Comparison of ENCODE assay signal across 8 mouse cellular contexts in the genomic region with DNA sequence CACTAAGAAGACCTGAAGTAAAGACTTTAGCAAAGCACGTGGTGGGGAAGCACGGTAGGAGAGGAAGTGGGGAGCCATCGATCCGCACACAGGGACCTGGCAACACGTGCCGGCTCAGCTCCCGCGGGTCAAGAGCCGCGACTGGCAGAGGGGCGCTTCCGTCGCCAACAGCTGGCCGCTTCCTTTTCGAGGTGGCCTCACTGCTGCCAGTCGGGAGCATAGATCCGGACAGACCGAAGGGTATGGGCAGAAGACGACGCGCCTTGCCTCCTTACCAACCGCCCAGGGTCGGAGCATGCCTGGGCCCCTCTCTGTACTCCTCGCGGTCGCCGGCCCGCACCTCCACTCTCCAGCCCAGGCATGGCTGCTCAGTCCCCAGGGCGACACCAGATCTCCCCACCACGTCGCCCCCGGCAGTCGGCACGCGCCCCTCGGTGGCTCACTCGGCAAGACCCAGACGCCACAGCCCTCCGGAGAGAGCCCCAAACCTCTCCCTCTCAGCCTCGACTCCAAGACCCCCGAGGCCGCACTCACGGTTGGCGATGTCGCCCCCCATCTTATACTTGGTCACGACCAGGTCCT. TPM values are rescaled to one million over a fixed set of nuclear protein-coding genes. Genes with fewer than 3 reads are reported as not detected.
DNase-seq lines count a peak whose midpoint lies in the region; ATAC-seq and TF ChIP-seq lines count a peak whose summit lies in the region.

No protein-coding gene starts in this region.

- peak; percentile 53; the same call in 1 of the 2 replicates for ATAC-seq in neural tube, embryonic 11.5 days (ENCODE audit: insufficient read depth, low FRiP score, low TSS enrichment)
- peak; percentile 56 for ATAC-seq in granulocyte monocyte progenitor cell, adult 5-6 weeks (replicated peaks; ENCODE audit: poor library complexity, severe bottlenecking)
- peak; percentile 26 for ATAC-seq in megakaryocyte-erythroid progenitor cell, adult 5-6 weeks (replicated peaks; ENCODE audit: low FRiP score, low TSS enrichment, poor library complexity, severe bottlenecking)
- ATAC-seq in stomach, postnatal 0 days (ENCODE audit: low FRiP score, low TSS enrichment): peak; percentile 17

- H3K4me3 ChIP-seq in neural tube, embryonic 11.5 days (ENCODE audit: low read depth, low read length): peak overlapping the region; percentile 89
- peak overlapping the region; percentile 96 for H3K4me3 ChIP-seq in bone marrow, adult 2 months (replicated peaks; ENCODE audit: control insufficient read depth, low read depth, low read length)
- H3K4me3 ChIP-seq in stomach, postnatal 0 days (ENCODE audit: low read depth, low read length): peak overlapping the region; percentile 82

- H3K27ac ChIP-seq in neural tube, embryonic 11.5 days (ENCODE audit: low read depth, low read length): peak overlapping the region; percentile 83
- peak overlapping the region; percentile 91 for H3K27ac ChIP-seq in bone marrow, adult 2 months (ENCODE audit: control insufficient read depth, insufficient read depth, low read depth, low read length, poor library complexity)
- peak overlapping the region; percentile 93 for H3K27ac ChIP-seq in stomach, postnatal 0 days (replicated peaks)

- TF ChIP-seq CTCF in bone marrow, adult 2 months (IDR thresholded peaks at IDR 0.05; ENCODE audit: control insufficient read depth, insufficient read depth, low read length): no peak
- 0 out of 2 replicates have a peak, but pooled peaks have one; percentile 17 for TF ChIP-seq CTCF in stomach, postnatal 0 days (IDR thresholded peaks at IDR 0.05; ENCODE audit: low read depth)

- H3K4me1 ChIP-seq in neural tube, embryonic 11.5 days (ENCODE audit: control insufficient read depth, insufficient read depth, low read length): peaks cover 8% of the 10 kb centered on the region; the same call in 1 of the 2 replicates
- H3K4me1 ChIP-seq in bone marrow, adult 2 months (ENCODE audit: control insufficient read depth, insufficient read depth, low read length): no peaks in the 10 kb centered on the region; the same call in 1 of the 2 replicates
- H3K4me1 ChIP-seq in stomach, postnatal 0 days (replicated peaks; ENCODE audit: control insufficient read depth, insufficient read depth): no peaks in the 10 kb centered on the region

- H3K4me2 ChIP-seq in neural tube, embryonic 11.5 days (ENCODE audit: low read depth): peak overlapping the region; percentile 92
- H3K4me2 ChIP-seq in stomach, postnatal 0 days (replicated peaks; ENCODE audit: low read depth): peak overlapping the region; percentile 81

- no peaks in the 10 kb centered on the region for H3K9me3 ChIP-seq in neural tube, embryonic 11.5 days (ENCODE audit: control insufficient read depth, low read length)
- no peaks in the 10 kb centered on the region for H3K9me3 ChIP-seq in stomach, postnatal 0 days (ENCODE audit: control insufficient read depth, low read length)

- no peak for TF ChIP-seq EP300 in stomach, postnatal 0 days (optimal IDR thresholded peaks at IDR 0.05)

- H3K9ac ChIP-seq in neural tube, embryonic 11.5 days (ENCODE audit: low read length): peak overlapping the region; percentile 94
- H3K9ac ChIP-seq in stomach, postnatal 0 days (ENCODE audit: low read length): peak overlapping the region; percentile 91

- H3K36me3 ChIP-seq in neural tube, embryonic 11.5 days (ENCODE audit: control insufficient read depth, insufficient read depth, low read length): peaks cover 10% of the 10 kb centered on the region
- peaks cover 13% of the 10 kb centered on the region for H3K36me3 ChIP-seq in stomach, postnatal 0 days (ENCODE audit: control insufficient read depth, insufficient read depth, low read length)

- H3K27me3 ChIP-seq in neural tube, embryonic 11.5 days (ENCODE audit: control insufficient read depth, insufficient read depth, low read length): no peaks in the 10 kb centered on the region
- H3K27me3 ChIP-seq in stomach, postnatal 0 days (ENCODE audit: control insufficient read depth, insufficient read depth, low read length): no peaks in the 10 kb centered on the region

- WGBS in neural tube, embryonic 11.5 days: under 1% methylated on average over 46 of the region's 46 CpGs
- whole genome bisulfite sequencing in bone marrow, adult 2 months: under 1% methylated on average over 46 of the region's 46 CpGs
- under 1% methylated on average over 45 of the region's 46 CpGs for WGBS in stomach, postnatal 0 days

- peak; percentile 33 for DNase-seq in neural tube, embryonic 11.5 days (ENCODE audit: low spot score)
- DNase-seq in neural tube, embryonic 10.5 days (ENCODE audit: extremely low spot score, low spot score): no peak
- DNase-seq in kidney, postnatal 14 days: peak; percentile 39
- DNase-seq in stomach, postnatal 0 days (ENCODE audit: low spot score): peak; percentile 67
- DNase-seq in layer of hippocampus, postnatal 14 days (ENCODE audit: low spot score in 2 of 2): no peak

- TF ChIP-seq POLR2A in bone marrow, adult 2 months (IDR thresholded peaks at IDR 0.05; ENCODE audit: borderline replicate concordance, control insufficient read depth, low read depth, low read length): peak; percentile 51; the same call in 1 of the 2 replicates

RNA-seq across cellular contexts. Expression of a gene that starts 0.5 kb away (rescaled TPM):
- 245 and 251 TPM in 2 replicates for polyA plus RNA-seq in neural tube, embryonic 11.5 days (2014; fragmentation: Nextera tagmentation; extraction: Ambion mirVana)
- 80.3 and 116 TPM in 2 replicates for polyA plus RNA-seq in bone marrow, adult 2 months (2011; ENCODE audit: insufficient read depth, insufficient read length, low replicate concordance, missing spikeins)
- total RNA-seq in granulocyte monocyte progenitor cell, adult 5-6 weeks (2014; fragmentation: Nextera tagmentation): 404 and 410 TPM in 2 replicates
- 414 and 442 TPM in 2 replicates for total RNA-seq in granulocyte monocyte progenitor cell, adult 5-6 weeks (2017)
- 419 and 446 TPM in 2 replicates for total RNA-seq in megakaryocyte-erythroid progenitor cell, adult 5-6 weeks (2014; fragmentation: Nextera tagmentation)
- total RNA-seq in megakaryocyte-erythroid progenitor cell, adult 5-6 weeks (2017): 426 and 489 TPM in 2 replicates
- 131 and 135 TPM in 2 replicates for polyA plus RNA-seq in stomach, postnatal 0 days (2015; fragmentation: Nextera tagmentation; extraction: Ambion mirVana)
- 10 to 100 TPM; 72.9 to 74.1 TPM for total RNA-seq in layer of hippocampus, postnatal 14 days (2021)

RNA-seq across cellular contexts. Expression of a gene that starts 16.2 kb away (rescaled TPM):
- 3,132 and 3,213 TPM in 2 replicates for polyA plus RNA-seq in neural tube, embryonic 11.5 days (2014; fragmentation: Nextera tagmentation; extraction: Ambion mirVana)
- 2,208 and 2,695 TPM in 2 replicates for polyA plus RNA-seq in bone marrow, adult 2 months (2011; ENCODE audit: insufficient read depth, insufficient read length, low replicate concordance, missing spikeins)
- total RNA-seq in granulocyte monocyte progenitor cell, adult 5-6 weeks (2014; fragmentation: Nextera tagmentation): 6,066 and 6,315 TPM in 2 replicates
- 3,608 and 4,444 TPM in 2 replicates for total RNA-seq in granulocyte monocyte progenitor cell, adult 5-6 weeks (2017)
- 7,210 and 7,602 TPM in 2 replicates for total RNA-seq in megakaryocyte-erythroid progenitor cell, adult 5-6 weeks (2014; fragmentation: Nextera tagmentation)
- total RNA-seq in megakaryocyte-erythroid progenitor cell, adult 5-6 weeks (2017): 3,211 and 3,934 TPM in 2 replicates
- 3,550 and 3,693 TPM in 2 replicates for polyA plus RNA-seq in stomach, postnatal 0 days (2015; fragmentation: Nextera tagmentation; extraction: Ambion mirVana)
- total RNA-seq in layer of hippocampus, postnatal 14 days (2021): 1,000 to 10,000 TPM; 1,911 to 2,072 TPM

RNA-seq across cellular contexts. Expression of a gene that starts 17.7 kb away (rescaled TPM):
- 16.6 and 18.3 TPM in 2 replicates for polyA plus RNA-seq in neural tube, embryonic 11.5 days (2014; fragmentation: Nextera tagmentation; extraction: Ambion mirVana)
- polyA plus RNA-seq in bone marrow, adult 2 months (2011; ENCODE audit: insufficient read depth, insufficient read length, low replicate concordance, missing spikeins): 7.0 and 9.8 TPM in 2 replicates
- 8.8 and 9.7 TPM in 2 replicates for total RNA-seq in granulocyte monocyte progenitor cell, adult 5-6 weeks (2014; fragmentation: Nextera tagmentation)
- 12.5 and 13.6 TPM in 2 replicates for total RNA-seq in granulocyte monocyte progenitor cell, adult 5-6 weeks (2017)
- 5.6 and 6.7 TPM in 2 replicates for total RNA-seq in megakaryocyte-erythroid progenitor cell, adult 5-6 weeks (2014; fragmentation: Nextera tagmentation)
- total RNA-seq in megakaryocyte-erythroid progenitor cell, adult 5-6 weeks (2017): 8.3 and 10.2 TPM in 2 replicates
- 7.8 and 8.5 TPM in 2 replicates for polyA plus RNA-seq in stomach, postnatal 0 days (2015; fragmentation: Nextera tagmentation; extraction: Ambion mirVana)
- total RNA-seq in layer of hippocampus, postnatal 14 days (2021): 10 to 100 TPM in 1 of 2 experiments, 1 to 10 TPM in 1; 9.1 to 12.0 TPM

RNA-seq across cellular contexts. Expression of a gene that starts 24.2 kb away (rescaled TPM):
- 14.4 and 17.3 TPM in 2 replicates for polyA plus RNA-seq in neural tube, embryonic 11.5 days (2014; fragmentation: Nextera tagmentation; extraction: Ambion mirVana)
- polyA plus RNA-seq in bone marrow, adult 2 months (2011; ENCODE audit: insufficient read depth, insufficient read length, low replicate concordance, missing spikeins): 0.59 and 0.75 TPM in 2 replicates
- 1.6 and 1.7 TPM in 2 replicates for total RNA-seq in granulocyte monocyte progenitor cell, adult 5-6 weeks (2014; fragmentation: Nextera tagmentation)
- 1.4 and 1.8 TPM in 2 replicates for total RNA-seq in granulocyte monocyte progenitor cell, adult 5-6 weeks (2017)
- 1.9 and 3.2 TPM in 2 replicates for total RNA-seq in megakaryocyte-erythroid progenitor cell, adult 5-6 weeks (2014; fragmentation: Nextera tagmentation)
- 0.09 and 1.2 TPM in 2 replicates for total RNA-seq in megakaryocyte-erythroid progenitor cell, adult 5-6 weeks (2017)
- polyA plus RNA-seq in stomach, postnatal 0 days (2015; fragmentation: Nextera tagmentation; extraction: Ambion mirVana): 18.6 and 18.9 TPM in 2 replicates
- total RNA-seq in layer of hippocampus, postnatal 14 days (2021): 1 to 10 TPM; 5.6 to 6.5 TPM

RNA-seq across cellular contexts. Expression of a gene that starts 39.6 kb away (rescaled TPM):
- 27.3 and 34.1 TPM in 2 replicates for polyA plus RNA-seq in neural tube, embryonic 11.5 days (2014; fragmentation: Nextera tagmentation; extraction: Ambion mirVana)
- 26.2 and 36.1 TPM in 2 replicates for polyA plus RNA-seq in bone marrow, adult 2 months (2011; ENCODE audit: insufficient read depth, insufficient read length, low replicate concordance, missing spikeins)
- total RNA-seq in granulocyte monocyte progenitor cell, adult 5-6 weeks (2014; fragmentation: Nextera tagmentation): 89.1 and 90.5 TPM in 2 replicates
- total RNA-seq in granulocyte monocyte progenitor cell, adult 5-6 weeks (2017): 78.8 and 97.6 TPM in 2 replicates
- 49.7 and 53.8 TPM in 2 replicates for total RNA-seq in megakaryocyte-erythroid progenitor cell, adult 5-6 weeks (2014; fragmentation: Nextera tagmentation)
- total RNA-seq in megakaryocyte-erythroid progenitor cell, adult 5-6 weeks (2017): 59.2 and 66.2 TPM in 2 replicates
- 15.0 and 15.1 TPM in 2 replicates for polyA plus RNA-seq in stomach, postnatal 0 days (2015; fragmentation: Nextera tagmentation; extraction: Ambion mirVana)
- 1 to 10 TPM; 8.6 to 9.1 TPM for total RNA-seq in layer of hippocampus, postnatal 14 days (2021)

Comparison
In these comparisons a context has a peak if more than half of its experiments do, and no peak if none do; other contexts are left out.
1. DNase-seq: peak in neural tube, embryonic 11.5 days (single experiment), kidney, postnatal 14 days (single experiment) and stomach, postnatal 0 days (single experiment); none in neural tube, embryonic 10.5 days (single experiment) and layer of hippocampus, postnatal 14 days (0 of 2).
2. RNA of a gene that starts 0.5 kb away (total RNA-seq): 419 to 489 TPM in megakaryocyte-erythroid progenitor cell, adult 5-6 weeks and 404 to 442 TPM in granulocyte monocyte progenitor cell, adult 5-6 weeks; 72.9 to 74.1 TPM in layer of hippocampus, postnatal 14 days; every median in the first group is over 4 times any median in the second.
3. Peak in every context shown above with its lines, with median percentiles within 50 percentile points of each other: ATAC-seq, H3K27ac ChIP-seq and H3K4me3 ChIP-seq.